Mouse (Mus musculus): ENCODE data around the gene Gm11549.

GRCm38 (mm10) chr3:36536041-36536440, 14.4 kb upstream of the Gm11549 start:
- TF ChIP-seq POLR2A (IDR thresholded peaks at IDR 0.05; ENCODE audit: control insufficient read depth, extremely low read depth, insufficient read depth, low read length, poor library complexity): no peak
- no peak for TF ChIP-seq CTCF (IDR thresholded peaks at IDR 0.05; ENCODE audit: borderline replicate concordance, control insufficient read depth, extremely low read depth, insufficient read depth, low read length, poor library complexity)

Data from thymus, adult 2 months (tissue).